Mouse (Mus musculus): ENCODE measurements around the gene Bmt2. TPM values are rescaled to one million over a fixed set of nuclear protein-coding genes. Genes with fewer than 3 reads are reported as not detected.

Gene Bmt2
- 1.9 TPM for polyA plus RNA-seq (2015; fragmentation: Illumina TruSeq; extraction: RNeasy Lipid Tissue Mini Kit (QIAGEN cat#74804); ENCODE audit: insufficient read depth, low read depth, low replicate concordance)

DNA sequence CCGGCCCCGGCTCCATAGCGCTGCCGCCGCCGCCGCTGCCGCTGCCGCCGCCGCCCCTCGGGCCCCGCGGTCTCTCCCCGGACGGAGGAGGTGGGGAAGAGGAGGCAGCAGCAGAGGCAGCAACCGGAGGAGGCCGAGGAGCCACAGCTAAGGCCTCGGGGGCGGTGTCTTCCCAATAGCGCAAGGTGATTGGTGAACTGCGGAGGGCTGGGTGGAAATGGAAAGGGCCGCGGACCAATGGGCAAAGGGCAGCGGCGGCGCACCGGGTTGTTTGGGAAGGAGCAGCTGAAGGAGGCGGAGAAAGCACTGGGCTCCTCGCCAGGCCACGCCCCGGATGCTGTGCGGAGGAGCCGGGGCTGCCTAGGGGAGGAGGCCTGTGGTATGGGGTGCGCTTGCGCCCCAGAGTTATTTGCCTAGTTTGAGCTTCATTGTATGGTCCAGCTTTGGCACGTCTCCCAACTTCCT is at the start of gene Bmt2:
TSS of gene Bmt2 (minus strand) at position 149 of the 465 bp plus-strand sequence.

DNA sequence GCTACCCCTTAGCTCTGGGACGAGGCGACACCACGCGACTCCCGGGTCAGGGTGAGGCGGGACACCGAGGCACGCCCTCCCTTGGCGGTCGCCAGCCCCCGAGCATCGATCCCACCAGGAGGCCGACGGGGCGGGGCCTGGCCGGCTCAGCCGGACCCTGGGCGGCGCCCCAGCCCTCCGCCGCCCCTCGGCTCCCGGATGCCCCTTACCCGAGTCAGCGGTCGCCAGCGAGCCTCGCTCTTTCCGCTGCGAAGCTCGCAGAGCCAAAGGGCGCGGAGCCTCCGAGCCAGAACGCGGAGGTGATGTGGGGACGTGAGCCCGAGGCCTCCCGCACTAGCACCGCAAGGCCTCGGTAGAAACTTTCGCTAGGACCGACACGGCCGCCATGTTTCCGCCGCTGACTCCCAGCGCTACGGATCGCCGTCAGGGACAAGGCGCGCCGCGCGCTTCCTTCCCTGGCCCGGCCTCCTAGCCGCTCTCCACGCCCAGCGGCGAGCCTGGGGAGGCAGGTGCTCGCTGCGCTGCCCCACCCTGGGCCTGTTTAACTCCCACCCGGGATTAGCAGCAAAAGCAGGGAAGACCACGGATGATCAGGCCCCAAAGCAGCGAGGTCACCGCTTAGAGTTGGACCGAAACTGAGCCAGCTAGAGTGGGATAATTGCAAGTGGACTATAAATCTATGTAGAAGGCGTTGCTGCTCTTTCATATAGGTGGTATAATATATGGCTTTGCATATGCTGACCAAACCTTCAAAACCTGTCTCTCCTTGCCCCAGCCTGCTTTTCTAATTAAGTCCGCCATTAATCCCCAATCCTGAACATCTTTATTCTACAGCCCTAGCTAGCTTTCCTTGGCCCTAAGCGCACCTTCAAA is 69.9 kb downstream of the Bmt2 start, which contains the start of gene Tmem168:
TSS of gene Tmem168 (minus strand) at position 480 of the 873 bp plus-strand sequence.

Other genes with a start within 250 kb of the Bmt2 start
- gene Tmem168, start 69.9 kb downstream of the Bmt2 start, polyA plus RNA-seq (2015; fragmentation: Illumina TruSeq; extraction: RNeasy Lipid Tissue Mini Kit (QIAGEN cat#74804); ENCODE audit: insufficient read depth, low read depth, low replicate concordance): 4.2 TPM
- gene Gpr85, start 162.0 kb upstream of the Bmt2 start, polyA plus RNA-seq (2015; fragmentation: Illumina TruSeq; extraction: RNeasy Lipid Tissue Mini Kit (QIAGEN cat#74804); ENCODE audit: insufficient read depth, low read depth, low replicate concordance): 0.63 TPM
- 11.8 TPM for gene 2610001J05Rik, start 193.6 kb upstream of the Bmt2 start, polyA plus RNA-seq (2015; fragmentation: Illumina TruSeq; extraction: RNeasy Lipid Tissue Mini Kit (QIAGEN cat#74804); ENCODE audit: insufficient read depth, low read depth, low replicate concordance)

Measured in pancreas, adult 10 weeks (tissue).